Mouse (Mus musculus) embryonic facial prominence, embryonic 14.5 days (tissue): ENCODE measurements around the gene B230104I21Rik. TPM values are rescaled to one million over a fixed set of nuclear protein-coding genes. Genes with fewer than 3 reads are reported as not detected.

ENCODE experiments used
- ATAC-seq: fragments of 200-750 bp; cut with Nextera tagmentation; 2 replicates; pipeline ENCODE4 v1.8.0; 2017; ENCODE audit warnings: low read depth, moderate number of reproducible peaks, moderate TSS enrichment
- DNase-seq: peaks from one replicate; pipeline ENCODE4 v3.0.0-alpha.2; 2015; ENCODE audit warnings: low spot score
- H3K27ac ChIP-seq: fragments of 300-500 bp; sonication (generic); replicated peaks from 2 replicates; pipeline ENCODE4 v1.5.1; 2014; ENCODE audit warnings: low read depth, mild to moderate bottlenecking, low read length, moderate library complexity
- H3K27me3 ChIP-seq: fragments of 300-500 bp; sonication (generic); replicated peaks from 2 replicates; pipeline ENCODE4 v1.6.1; 2014; ENCODE audit warnings: low read length; ENCODE audit not compliant: control insufficient read depth, insufficient read depth
- H3K36me3 ChIP-seq: fragments of 300-500 bp; sonication (generic); 2 replicates; pipeline ENCODE4 v1.6.1; 2014; ENCODE audit warnings: low read length, mixed read lengths; ENCODE audit not compliant: control insufficient read depth, insufficient read depth
- H3K4me1 ChIP-seq: fragments of 300-500 bp; sonication (generic); 2 replicates; pipeline ENCODE4 v1.6.1; 2014; ENCODE audit warnings: antibody characterized with exemption, low read length; ENCODE audit not compliant: control insufficient read depth, insufficient read depth
- H3K4me2 ChIP-seq: fragments of 300-500 bp; sonication (generic); 2 replicates; pipeline ENCODE4 v1.6.1; 2014; ENCODE audit warnings: low read depth, mild to moderate bottlenecking, low read length, moderate library complexity, mixed read lengths
- H3K4me3 ChIP-seq: fragments of 300-500 bp; sonication (generic); 2 replicates; pipeline ENCODE4 v1.5.1; 2014; ENCODE audit warnings: low read depth, mild to moderate bottlenecking, low read length
- H3K9ac ChIP-seq: fragments of 300-500 bp; sonication (generic); 2 replicates; pipeline ENCODE4 v1.6.1; 2014; ENCODE audit warnings: low read depth, mild to moderate bottlenecking, low read length, moderate library complexity, mixed read lengths
- H3K9me3 ChIP-seq: fragments of 300-500 bp; sonication (generic); 2 replicates; pipeline ENCODE4 v1.6.1; 2016; ENCODE audit warnings: low read length; ENCODE audit not compliant: control insufficient read depth
- WGBS: fragments of 180-500 bp; shearing (Covaris S2); extraction: QIAGEN DNeasy Blood & Tissue Kit; methylation state at CpG from one replicate; pipeline ENCODE4 v1.1.7; 2014; 5-methylcytosine and 5-hydroxymethylcytosine counted together
- polyA plus RNA-seq: library from polyadenylated mRNA; unstranded; fragments of >200 nt; fragmentation: Nextera tagmentation; extraction: Ambion mirVana; gene quantifications from 2 replicates; pipeline ENCODE4 v1.2.1, GENCODE M21; 2014

The B230104I21Rik gene
- polyA plus RNA-seq, 1 experiment from 2014 or later = not detected

DNA sequence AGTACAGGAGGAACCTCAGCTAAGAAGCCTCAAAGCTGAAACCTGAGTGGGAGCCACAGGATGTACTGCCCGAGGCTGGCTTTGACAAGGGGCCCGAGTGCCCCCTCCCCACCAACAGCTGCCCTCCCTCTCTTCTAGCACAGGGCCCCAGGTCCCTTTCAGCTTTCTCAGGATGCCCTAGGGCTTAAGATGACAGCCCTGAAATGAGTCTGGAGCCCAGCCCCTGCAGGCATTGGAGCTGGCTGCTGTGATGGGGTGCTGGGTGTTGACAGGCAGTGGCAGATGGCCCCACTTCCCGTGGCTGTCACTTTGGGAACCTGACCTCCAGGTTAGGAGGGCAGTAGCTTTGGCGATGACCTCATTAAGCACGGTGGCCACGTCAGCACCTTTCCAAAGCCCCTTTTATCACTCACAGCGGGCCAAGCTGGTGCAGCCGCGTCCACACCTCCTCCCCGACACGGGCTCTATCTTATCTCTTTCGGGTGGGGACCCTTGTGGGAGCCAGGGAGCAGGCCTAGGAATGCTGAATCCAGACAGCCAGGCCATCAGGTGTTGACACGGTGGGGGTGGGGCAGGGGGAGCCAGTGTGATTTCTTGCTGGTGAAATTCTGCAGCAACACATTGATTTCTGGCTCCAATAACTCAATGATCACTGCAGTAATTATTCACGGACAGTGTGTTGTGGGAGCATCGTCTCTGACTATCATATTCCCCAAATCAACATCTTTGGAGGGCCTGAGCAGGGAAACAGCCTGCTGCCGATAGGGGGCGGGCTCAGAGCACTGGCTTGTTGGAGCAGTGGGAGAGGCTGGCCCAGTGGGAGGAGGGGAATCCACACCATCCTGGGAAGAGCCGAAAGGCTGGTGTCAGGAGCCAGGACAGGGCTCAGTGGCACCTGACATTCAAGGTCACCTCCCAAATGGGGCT, 57.5 kb downstream of the B230104I21Rik start:
- Histone ChIP-seq H3K4me2 (no peak overlapping the region), H3K4me3 (no peak overlapping the region), H3K9me3 (no peaks in the 10 kb centered on the region), H3K9ac (no peak overlapping the region), H3K4me1 (peaks cover 27% of the 10 kb centered on the region), H3K36me3 (no peaks in the 10 kb centered on the region), H3K27ac (no peak overlapping the region), H3K27me3 (no peaks in the 10 kb centered on the region)
- DNase-seq (no peak), ATAC-seq (no peak)
- WGBS = 22% methylated on average over 18 of the region's 18 CpGs

- no peak overlapping the region for H3K27ac ChIP-seq
- no peaks in the 10 kb centered on the region for H3K27me3 ChIP-seq
- DNase-seq (no peak), ATAC-seq (no peak)
- no peak overlapping the region for H3K4me3 ChIP-seq
- H3K4me1 ChIP-seq = peaks cover 27% of the 10 kb centered on the region
- H3K9ac ChIP-seq = no peak overlapping the region
- no peak overlapping the region for H3K4me2 ChIP-seq
- H3K36me3 ChIP-seq = no peaks in the 10 kb centered on the region
- WGBS = 61% methylated on average over 7 of the region's 7 CpGs
- no peaks in the 10 kb centered on the region for H3K9me3 ChIP-seq
These were observed 58.3 kb downstream of the B230104I21Rik start for GRCm38 (mm10) chr4:154394123-154394722.

GRCm38 (mm10) chr4:154396652-154397301, 60.9 kb downstream of the B230104I21Rik start:
- peaks cover 21% of the 10 kb centered on the region for H3K4me1 ChIP-seq
- no peak overlapping the region for H3K9ac ChIP-seq
- ATAC-seq (peak; percentile 66), DNase-seq (peak; percentile 61)
- no peaks in the 10 kb centered on the region for H3K9me3 ChIP-seq
- H3K36me3 ChIP-seq = no peaks in the 10 kb centered on the region
- 62% methylated on average over 14 of the region's 14 CpGs for WGBS
- no peak overlapping the region for H3K4me2 ChIP-seq
- H3K27me3 ChIP-seq = no peaks in the 10 kb centered on the region
- H3K4me3 ChIP-seq = no peak overlapping the region
- no peak overlapping the region for H3K27ac ChIP-seq

Other genes with a start within 250 kb of the B230104I21Rik start
- gene Trp73, start 195.9 kb upstream of the B230104I21Rik start, polyA plus RNA-seq = 3.5 and 3.8 TPM in 2 replicates
- 36.8 and 43.2 TPM in 2 replicates for gene Wrap73, start 193.8 kb upstream of the B230104I21Rik start, polyA plus RNA-seq
- gene Tprgl, start 175.5 kb upstream of the B230104I21Rik start, polyA plus RNA-seq = 148 and 155 TPM in 2 replicates
- 91.2 and 97.2 TPM in 2 replicates for gene Megf6, start 165.4 kb upstream of the B230104I21Rik start, polyA plus RNA-seq
- 5.5 and 6.1 TPM in 2 replicates for gene Arhgef16, start 34.5 kb upstream of the B230104I21Rik start, polyA plus RNA-seq